Mouse (Mus musculus) ES-Bruce4 (cell line): ENCODE data around the gene Adat3. TPM values are rescaled to one million over a fixed set of nuclear protein-coding genes. Genes with fewer than 3 reads are reported as not detected.

ENCODE experiments used
- H3K27ac ChIP-seq: 2 replicates; pipeline ENCODE4 v1.5.1; 2012; ENCODE audit warnings: low read length, inconsistent platforms; ENCODE audit not compliant: insufficient read depth
- H3K27me3 ChIP-seq: 2 replicates; pipeline ENCODE4 v1.6.1; 2012; ENCODE audit warnings: mild to moderate bottlenecking, low read length, inconsistent platforms; ENCODE audit not compliant: control insufficient read depth, poor library complexity, insufficient read depth, severe bottlenecking
- H3K36me3 ChIP-seq: 2 replicates; pipeline ENCODE4 v1.6.1; 2012; ENCODE audit warnings: inconsistent platforms, mild to moderate bottlenecking, low read length, moderate library complexity; ENCODE audit not compliant: control insufficient read depth, poor library complexity, insufficient read depth, severe bottlenecking
- H3K4me1 ChIP-seq: one replicate; pipeline ENCODE4 v1.8.1; 2011; ENCODE audit warnings: low read length; ENCODE audit not compliant: control insufficient read depth, insufficient read depth
- H3K4me3 ChIP-seq: 2 replicates; pipeline ENCODE4 v1.5.1; 2011; ENCODE audit warnings: low read depth, mild to moderate bottlenecking, low read length
- H3K9ac ChIP-seq: 2 replicates; pipeline ENCODE4 v1.6.1; 2012; ENCODE audit warnings: low read depth, mild to moderate bottlenecking, inconsistent platforms; ENCODE audit not compliant: poor library complexity, severe bottlenecking
- H3K9me3 ChIP-seq: replicated peaks from 2 replicates; pipeline ENCODE4 v1.6.1; 2012; ENCODE audit warnings: mild to moderate bottlenecking, low read length, inconsistent platforms; ENCODE audit not compliant: control insufficient read depth, poor library complexity, insufficient read depth, severe bottlenecking
- CTCF ChIP-seq: IDR thresholded peaks from one replicate; pipeline ENCODE4 v1.8.1; 2011; ENCODE audit warnings: low read depth, low read length
- EP300 ChIP-seq: IDR thresholded peaks from 2 replicates; pipeline ENCODE4 v1.6.1; 2011; ENCODE audit warnings: low read depth, low read length; ENCODE audit not compliant: insufficient read depth
- POLR2A ChIP-seq: IDR thresholded peaks from one replicate; pipeline ENCODE4 v1.8.1; 2011; ENCODE audit warnings: low read length; ENCODE audit not compliant: insufficient read depth
- polyA plus RNA-seq: library from polyadenylated mRNA; stranded (reverse); fragments of >200 nt; gene quantifications from 2 replicates; pipeline ENCODE4 v1.2.4, GENCODE M21; 2011; ENCODE audit warnings: low read depth; ENCODE audit not compliant: missing spikeins, insufficient read depth, insufficient read length

Gene Adat3
- polyA plus RNA-seq, 1 experiment, result 5.4 TPM

DNA sequence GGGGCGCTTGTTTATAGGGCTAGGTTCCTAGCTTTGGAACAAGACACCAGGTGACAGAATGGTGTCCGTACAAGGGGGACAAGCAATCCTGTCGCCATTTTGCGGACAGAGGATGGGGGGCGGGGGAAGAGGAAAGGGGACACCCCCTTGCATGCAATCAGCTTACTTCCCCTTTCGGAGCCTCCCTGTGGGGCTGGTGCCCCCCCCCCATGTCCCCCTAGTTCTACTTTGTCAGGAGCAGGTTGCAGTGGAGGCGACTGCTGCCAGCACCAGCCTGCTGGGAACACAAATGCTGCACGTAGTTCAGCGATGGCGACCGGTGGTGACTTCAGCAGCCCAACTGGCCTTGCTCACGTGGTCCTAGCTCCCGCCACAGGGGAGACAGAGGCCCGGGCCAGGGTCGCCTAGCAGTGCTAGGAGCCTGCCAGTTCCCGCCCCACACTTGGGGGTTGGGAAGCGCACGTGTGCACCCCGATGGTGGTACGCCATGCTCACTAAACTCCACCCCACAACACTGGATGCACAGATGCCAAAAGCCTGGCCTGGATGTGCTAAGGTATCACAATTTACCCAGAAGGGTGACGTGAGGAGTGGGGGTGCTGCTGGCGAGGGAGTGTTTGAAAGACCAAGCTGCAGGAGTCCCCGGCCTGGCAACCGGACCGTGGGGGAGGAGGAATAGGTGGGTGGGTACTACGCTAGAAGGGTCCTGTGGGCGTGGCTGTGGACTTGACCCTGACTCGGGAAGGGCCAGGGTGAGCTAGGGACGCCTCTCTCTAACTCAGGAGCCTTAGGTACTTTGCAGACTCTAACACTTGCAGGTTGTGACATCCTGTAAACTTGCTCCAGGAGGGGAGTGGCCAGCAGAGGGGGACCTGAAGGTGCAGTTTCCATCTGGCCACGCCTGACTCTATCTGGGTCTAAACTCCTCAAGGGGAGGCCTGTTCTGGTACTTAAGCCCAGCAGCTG lies 31.5 kb upstream of the Adat3 start:
- peaks cover 4% of the 10 kb centered on the region; the same call in 1 of the 2 replicates for H3K36me3 ChIP-seq
- H3K4me1 ChIP-seq, result peaks cover 9% of the 10 kb centered on the region
- no peak overlapping the region for H3K27ac ChIP-seq
- TF ChIP-seq POLR2A (no peak), CTCF (no peak), EP300 (no peak)
- no peaks in the 10 kb centered on the region for H3K27me3 ChIP-seq
- H3K4me3 ChIP-seq, result peak overlapping the region; percentile 27
- 0 out of 2 replicates have a peak overlapping the region, but pooled peaks have one; percentile 8 for H3K9ac ChIP-seq
- no peaks in the 10 kb centered on the region for H3K9me3 ChIP-seq

DNA sequence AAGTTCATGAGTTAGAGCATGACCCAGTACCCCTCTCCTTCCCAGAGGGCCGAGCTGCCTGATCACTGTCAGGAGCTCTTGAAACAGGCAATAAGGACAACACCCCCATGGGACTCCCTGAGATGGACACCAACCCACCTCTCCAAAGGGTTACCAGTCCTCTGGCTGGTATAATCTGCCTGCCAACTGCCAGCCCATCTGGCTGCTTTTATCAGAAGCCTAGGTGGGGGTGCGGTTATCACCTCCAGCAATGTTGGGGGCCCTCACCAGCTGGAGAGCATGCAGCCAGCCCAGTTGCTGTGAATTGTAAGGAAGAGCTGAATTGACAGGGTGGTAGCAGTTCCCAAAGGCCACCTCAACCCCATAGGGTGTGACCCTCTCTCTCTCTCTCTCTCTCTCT lies 30.2 kb upstream of the Adat3 start:
- Histone ChIP-seq H3K27ac (no peak overlapping the region), H3K27me3 (no peaks in the 10 kb centered on the region), H3K4me1 (peaks cover 9% of the 10 kb centered on the region), H3K9me3 (no peaks in the 10 kb centered on the region), H3K4me3 (no peak overlapping the region), H3K36me3 (peaks cover 4% of the 10 kb centered on the region; the same call in 1 of the 2 replicates), H3K9ac (no peak overlapping the region)
- TF ChIP-seq CTCF (no peak), POLR2A (no peak), EP300 (no peak)

DNA sequence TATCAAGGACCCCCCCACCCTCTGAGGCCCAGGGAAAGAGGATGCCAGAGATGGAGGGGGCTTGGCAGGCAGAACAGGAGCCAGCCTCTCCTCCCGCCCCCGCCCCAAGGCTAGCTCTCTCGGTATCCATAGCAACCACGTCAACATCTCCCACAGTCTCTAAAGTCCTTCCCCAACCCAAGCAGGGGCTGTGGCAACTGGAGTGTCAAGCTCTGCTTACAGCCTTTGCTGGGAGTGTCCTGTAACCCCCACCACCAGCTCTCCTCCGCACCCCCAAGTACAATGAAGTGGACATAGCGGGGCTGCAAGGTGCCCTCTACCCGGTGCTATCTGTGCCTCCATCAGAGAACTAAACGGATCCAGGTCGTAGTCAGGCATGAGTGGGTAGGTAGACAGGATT lies 28.7 kb upstream of the Adat3 start:
- Histone ChIP-seq H3K36me3 (no peaks in the 10 kb centered on the region), H3K9me3 (no peaks in the 10 kb centered on the region), H3K4me1 (peaks cover 9% of the 10 kb centered on the region), H3K27ac (no peak overlapping the region), H3K9ac (no peak overlapping the region), H3K4me3 (no peak overlapping the region), H3K27me3 (no peaks in the 10 kb centered on the region)
- TF ChIP-seq CTCF, result no peak
- TF ChIP-seq POLR2A, result no peak
- no peak for TF ChIP-seq EP300

DNA sequence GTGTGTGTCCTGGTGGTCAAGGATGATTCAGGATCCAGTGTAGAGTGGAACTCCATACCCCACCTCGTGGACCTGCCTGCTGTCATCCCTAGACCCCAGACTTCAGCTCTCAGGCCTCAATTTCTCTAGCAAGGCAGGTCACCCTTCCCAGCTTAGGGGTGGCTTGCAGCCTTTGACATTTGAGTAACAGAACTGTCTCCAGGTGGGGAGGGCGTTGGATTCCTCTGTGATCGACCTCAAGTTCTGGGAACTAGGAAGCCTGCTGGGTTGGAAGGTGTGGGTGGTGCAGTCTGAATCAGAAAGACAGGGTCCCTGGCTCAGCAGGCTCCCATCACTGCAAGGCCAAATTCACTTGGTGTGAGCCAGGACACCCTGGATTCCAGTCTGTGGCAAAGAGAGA lies 27.8 kb upstream of the Adat3 start:
- Histone ChIP-seq H3K36me3 (no peaks in the 10 kb centered on the region), H3K9ac (0 out of 2 replicates have a peak overlapping the region, but pooled peaks have one; percentile 94), H3K4me1 (peaks cover 9% of the 10 kb centered on the region), H3K27ac (no peak overlapping the region), H3K27me3 (no peaks in the 10 kb centered on the region), H3K4me3 (no peak overlapping the region), H3K9me3 (no peaks in the 10 kb centered on the region)
- TF ChIP-seq EP300 (no peak), POLR2A (no peak), CTCF (no peak)

DNA sequence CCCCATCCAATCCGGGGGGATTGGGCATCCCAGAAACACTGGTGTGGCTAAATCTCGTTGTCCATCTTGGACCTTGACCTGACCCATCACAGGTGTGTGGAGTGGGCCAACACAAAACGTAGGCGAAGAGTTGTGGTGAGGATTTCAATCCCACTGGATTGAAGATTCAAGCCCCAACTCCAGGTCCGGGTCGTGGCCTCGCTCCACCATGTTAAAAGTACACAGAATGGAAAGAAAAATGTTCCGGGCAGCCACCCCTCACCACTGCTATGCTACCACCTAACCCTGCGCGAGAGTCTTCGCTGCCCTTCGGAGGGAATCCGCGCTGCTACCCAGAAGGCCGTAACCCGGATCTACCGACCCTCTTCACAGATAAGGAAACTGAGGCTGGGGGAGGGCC lies 26.8 kb upstream of the Adat3 start:
- no peaks in the 10 kb centered on the region for H3K9me3 ChIP-seq
- H3K4me3 ChIP-seq, result peak overlapping the region; percentile 94
- no peak for TF ChIP-seq POLR2A
- TF ChIP-seq EP300, result no peak
- TF ChIP-seq CTCF, result no peak
- H3K27ac ChIP-seq, result peak overlapping the region; percentile 9; the same call in 1 of the 2 replicates
- peaks cover 9% of the 10 kb centered on the region for H3K4me1 ChIP-seq
- H3K9ac ChIP-seq, result peak overlapping the region; percentile 94
- H3K36me3 ChIP-seq, result no peaks in the 10 kb centered on the region
- H3K27me3 ChIP-seq, result no peaks in the 10 kb centered on the region
